Mouse (Mus musculus) heart, postnatal 0 days (tissue): Measurements from ENCODE around the gene Hivep1.

Experiments used
- CTCF ChIP-seq: IDR thresholded peaks from 2 replicates; pipeline ENCODE4 v1.5.1; 2016; ENCODE audit warnings: antibody characterized with exemption, control low read depth, low read depth
- EP300 ChIP-seq: IDR thresholded peaks from 2 replicates; pipeline ENCODE4 v1.6.1; 2016; ENCODE audit warnings: antibody characterized with exemption, low read depth

DNA sequence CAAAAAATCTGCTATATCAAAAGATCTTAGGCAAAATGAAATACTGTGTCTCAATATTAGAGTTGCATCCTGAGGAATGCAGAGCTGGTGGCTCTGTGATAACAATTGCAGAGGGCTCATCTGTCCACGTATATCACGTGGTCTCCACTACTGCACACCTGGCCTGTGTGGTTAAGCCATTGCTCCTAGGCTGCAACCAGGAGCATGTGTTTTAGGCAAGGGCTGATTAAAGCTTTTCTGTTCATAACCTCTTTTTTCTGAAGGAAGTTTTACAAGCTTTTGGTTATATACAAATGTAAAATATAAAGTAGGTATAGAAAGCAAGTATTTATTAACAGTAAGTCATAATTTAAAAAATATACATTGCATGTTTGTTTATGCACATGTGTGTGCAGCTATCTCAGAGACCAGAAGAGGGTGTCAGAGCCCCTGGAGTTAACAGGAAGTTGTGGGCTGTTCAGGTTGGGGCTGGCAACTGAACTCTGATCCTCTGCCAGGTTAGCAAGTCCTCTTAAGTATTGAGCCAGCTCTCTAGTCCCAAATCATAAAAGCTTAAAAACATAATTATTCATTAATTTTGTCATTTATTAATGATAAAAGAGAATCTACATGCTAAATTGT lies 5.0 kb downstream of the Hivep1 start:
- TF ChIP-seq EP300: no peak
- no peak for TF ChIP-seq CTCF
